Mouse (Mus musculus): ENCODE data around the gene Cux1. TPM values are rescaled to one million over a fixed set of nuclear protein-coding genes. Genes with fewer than 3 reads are reported as not detected.

The Cux1 gene
- total RNA-seq, 2 experiments from 2014 or later: 163 to 173 TPM

- DNase-seq: no peak
- intact Hi-C loops (cut with DNase I): no loop called here
Observed at GRCm38 (mm10) chr5:136334780-136335179, 232.5 kb downstream of the Cux1 start.

- intact Hi-C loops (cut with DNase I): no loop called here
- DNase-seq: no peak
Observed at GRCm38 (mm10) chr5:136334051-136334450, 233.2 kb downstream of the Cux1 start.

GRCm38 (mm10) chr5:136332786-136333462 is 234.4 kb downstream of the Cux1 start:
- intact Hi-C loops (cut with DNase I): no loop called here
- no peak for DNase-seq

GRCm38 (mm10) chr5:136327736-136328135 is 239.6 kb downstream of the Cux1 start:
- DNase-seq: no peak
- intact Hi-C loops (cut with DNase I): no loop called here

- DNase-seq: no peak
- intact Hi-C loops (cut with DNase I): no loop called here
Observed at GRCm38 (mm10) chr5:136326626-136327025, 240.7 kb downstream of the Cux1 start.

GRCm38 (mm10) chr5:136324506-136324905 is 242.8 kb downstream of the Cux1 start:
- intact Hi-C loops (cut with DNase I): no loop called here
- DNase-seq: no peak

GRCm38 (mm10) chr5:136321378-136321777 is 245.9 kb downstream of the Cux1 start:
- DNase-seq: peak; percentile 24
- intact Hi-C loops (cut with DNase I): no loop called here

GRCm38 (mm10) chr5:136312566-136312965 is 254.7 kb downstream of the Cux1 start:
- DNase-seq: peak; percentile 27
- intact Hi-C loops (cut with DNase I): no loop called here

GRCm38 (mm10) chr5:136312166-136312565 is 255.1 kb downstream of the Cux1 start:
- intact Hi-C loops (cut with DNase I): no loop called here
- DNase-seq: peak; percentile 60

GRCm38 (mm10) chr5:136306254-136306653 is 261.0 kb downstream of the Cux1 start:
- no peak for DNase-seq
- intact Hi-C loops (cut with DNase I): no loop called here

GRCm38 (mm10) chr5:136303409-136303983 is 263.8 kb downstream of the Cux1 start:
- intact Hi-C loops (cut with DNase I): no loop called here
- no peak for DNase-seq

GRCm38 (mm10) chr5:136300880-136301279 is 266.4 kb downstream of the Cux1 start:
- DNase-seq: no peak
- intact Hi-C loops (cut with DNase I): no loop called here

- intact Hi-C loops (cut with DNase I): no loop called here
- DNase-seq: no peak
Observed at GRCm38 (mm10) chr5:136297691-136298090, 269.6 kb downstream of the Cux1 start.

GRCm38 (mm10) chr5:136296911-136297310 is 270.4 kb downstream of the Cux1 start:
- intact Hi-C loops (cut with DNase I): no loop called here
- DNase-seq: no peak

- no peak for DNase-seq
- intact Hi-C loops (cut with DNase I): no loop called here
Observed at GRCm38 (mm10) chr5:136292971-136293418, 274.3 kb downstream of the Cux1 start.

- no peak for DNase-seq
- intact Hi-C loops (cut with DNase I): no loop called here
Observed at GRCm38 (mm10) chr5:136292361-136292760, 274.9 kb downstream of the Cux1 start.

- DNase-seq: no peak
- intact Hi-C loops (cut with DNase I): no loop called here
Observed at GRCm38 (mm10) chr5:136291562-136291961, 275.7 kb downstream of the Cux1 start.

- intact Hi-C loops (cut with DNase I): loop anchor here (10.0 kb wide), 1 partner anchor 465 kb away; no protein-coding TSS in a partner anchor
Observed at GRCm38 (mm10) chr5:136289776-136290175, 277.5 kb downstream of the Cux1 start.

GRCm38 (mm10) chr5:136288351-136289081 is 278.8 kb downstream of the Cux1 start:
- no peak for DNase-seq
- intact Hi-C loops (cut with DNase I): loop anchor here (10.0 kb wide), 1 partner anchor 466 kb away; no protein-coding TSS in a partner anchor

More at GRCm38 (mm10) chr5:136289776-136290175, 277.5 kb downstream of the Cux1 start:
- DNase-seq: no peak

- intact Hi-C loops (cut with DNase I): loop anchor here (10.0 kb wide), 1 partner anchor 468 kb away; no protein-coding TSS in a partner anchor
- no peak for DNase-seq
Observed at GRCm38 (mm10) chr5:136286566-136286965, 280.7 kb downstream of the Cux1 start.

GRCm38 (mm10) chr5:136285106-136285505 is 282.2 kb downstream of the Cux1 start:
- intact Hi-C loops (cut with DNase I): loop anchor here (10.0 kb wide), 1 partner anchor 470 kb away; no protein-coding TSS in a partner anchor
- no peak for DNase-seq
